Mouse (Mus musculus) liver, adult 2 months (tissue): ENCODE measurements at regions not wholly inside any gene's neighbourhood (a gene's known extent, or its start where the extent isn't known, plus 50 kb on each side); places are given as distances from the start of the nearest gene placed in this dataset.

Experiments
- CTCF ChIP-seq: fragments of 200-500 bp; IDR thresholded peaks from 2 replicates; pipeline ENCODE4 v1.5.1; 2011; ENCODE audit warnings: low read depth, low read length, control low read depth
- POLR2A ChIP-seq: fragments of 200-500 bp; IDR thresholded peaks from 2 replicates; pipeline ENCODE4 v1.6.1; 2011; ENCODE audit warnings: low read length, control low read depth; ENCODE audit not compliant: insufficient read depth; ENCODE audit errors: extremely low read depth

DNA sequence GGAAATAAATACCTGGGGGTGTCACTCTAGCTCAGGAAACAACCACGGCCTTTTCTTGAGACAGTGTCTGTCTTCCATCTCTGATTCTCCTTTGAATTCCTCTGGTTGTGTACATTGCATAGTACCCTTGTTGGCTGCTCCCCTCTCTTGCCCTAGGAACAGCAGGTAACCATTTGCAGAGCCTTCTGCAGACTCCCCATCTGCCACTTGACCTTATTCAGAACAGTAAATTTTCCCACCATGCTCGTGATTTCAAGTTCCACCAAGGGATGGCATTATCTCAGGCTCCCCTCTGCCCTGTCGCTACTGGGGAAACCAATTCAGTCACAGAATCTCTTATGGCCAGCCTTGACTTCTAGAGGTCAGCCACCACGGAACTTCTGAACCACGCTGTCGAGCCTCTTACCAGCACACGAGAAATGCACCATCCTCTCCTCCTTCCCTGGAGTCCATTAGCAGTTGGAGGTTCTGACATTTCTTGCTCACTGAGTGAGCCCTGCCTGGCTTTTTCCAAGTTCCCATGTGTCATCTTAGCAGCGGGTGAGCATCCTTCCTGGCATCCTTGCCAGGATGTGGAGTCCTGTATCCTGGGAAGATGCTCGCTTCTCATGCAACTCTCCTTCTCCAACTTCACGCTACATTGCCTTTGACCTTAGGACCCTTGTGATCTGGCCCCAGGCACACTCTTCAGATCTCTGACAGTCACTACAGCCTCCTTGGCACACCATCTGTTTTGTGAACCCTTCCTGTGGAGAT is 75.8 kb upstream of the Disp3 start:
- TF ChIP-seq CTCF (no peak), POLR2A (no peak)
